Mouse (Mus musculus) kidney, embryonic 15.5 days (tissue): ENCODE results near the gene Nfe2l3. TPM values are rescaled to one million over a fixed set of nuclear protein-coding genes. Genes with fewer than 3 reads are reported as not detected.

Experiments
- ATAC-seq: fragments of 200-750 bp; cut with Nextera tagmentation; replicated peaks from 2 replicates; pipeline ENCODE4 v1.8.0; 2017; ENCODE audit warnings: moderate TSS enrichment; ENCODE audit not compliant: low FRiP score
- H3K27ac ChIP-seq: fragments of 300-500 bp; sonication (generic); 2 replicates; pipeline ENCODE4 v1.5.1; 2015; ENCODE audit warnings: mild to moderate bottlenecking, inconsistent platforms
- H3K27me3 ChIP-seq: fragments of 300-500 bp; sonication (generic); 2 replicates; pipeline ENCODE4 v1.6.1; 2015; ENCODE audit warnings: inconsistent platforms
- H3K36me3 ChIP-seq: fragments of 300-500 bp; sonication (generic); 2 replicates; pipeline ENCODE4 v1.6.1; 2015; ENCODE audit warnings: inconsistent platforms
- H3K4me1 ChIP-seq: fragments of 300-500 bp; sonication (generic); 2 replicates; pipeline ENCODE4 v1.6.1; 2015; ENCODE audit warnings: inconsistent platforms
- H3K4me2 ChIP-seq: fragments of 300-500 bp; sonication (generic); 2 replicates; pipeline ENCODE4 v1.6.1; 2015; ENCODE audit warnings: moderate library complexity, mild to moderate bottlenecking, inconsistent platforms
- H3K4me3 ChIP-seq: fragments of 300-500 bp; sonication (generic); replicated peaks from 2 replicates; pipeline ENCODE4 v1.5.1; 2015; ENCODE audit warnings: mild to moderate bottlenecking, inconsistent platforms
- H3K9ac ChIP-seq: fragments of 300-500 bp; sonication (generic); 2 replicates; pipeline ENCODE4 v1.6.1; 2015; ENCODE audit warnings: mild to moderate bottlenecking, inconsistent platforms
- H3K9me3 ChIP-seq: fragments of 300-500 bp; sonication (generic); replicated peaks from 2 replicates; pipeline ENCODE4 v1.6.1; 2016; ENCODE audit warnings: inconsistent platforms
- WGBS: fragments of 180-500 bp; shearing (Covaris S2); methylation state at CpG from one replicate; pipeline ENCODE4 v1.1.7; 2015; ENCODE audit warnings: mixed read lengths; 5-methylcytosine and 5-hydroxymethylcytosine counted together
- polyA plus RNA-seq: library from polyadenylated mRNA; unstranded; fragments of >200 nt; fragmentation: Nextera tagmentation; extraction: Ambion mirVana; gene quantifications from 2 replicates; pipeline ENCODE4 v1.2.1, GENCODE M21; 2015

Nfe2l3 gene
- polyA plus RNA-seq, 1 experiment from 2014 or later, result 2.2 TPM

DNA sequence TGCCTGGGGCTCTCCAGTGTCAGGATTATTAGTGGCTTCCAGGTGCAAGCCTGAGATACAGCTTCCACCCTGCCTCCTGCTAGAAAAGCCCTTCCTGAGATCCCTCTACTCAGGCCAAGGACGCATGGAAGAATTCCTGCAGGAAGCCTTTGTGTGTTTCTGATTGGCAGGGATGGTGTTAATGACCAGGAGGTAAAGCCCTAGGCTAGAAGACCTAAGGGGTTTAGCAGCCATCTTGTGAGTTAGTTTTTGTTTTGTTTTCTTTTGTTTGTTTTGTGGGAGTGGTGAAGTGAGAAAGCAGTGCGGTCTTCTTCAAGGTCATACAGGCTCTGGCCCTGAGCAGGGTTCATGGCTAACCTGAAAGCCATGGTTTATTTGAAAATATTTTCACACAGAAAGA lies 75.1 kb downstream of the Nfe2l3 start:
- Histone ChIP-seq H3K36me3 (no peaks in the 10 kb centered on the region), H3K9ac (no peak overlapping the region), H3K4me2 (no peak overlapping the region), H3K9me3 (no peaks in the 10 kb centered on the region), H3K4me1 (peaks cover 8% of the 10 kb centered on the region; the same call in 1 of the 2 replicates), H3K27me3 (no peaks in the 10 kb centered on the region), H3K27ac (no peak overlapping the region), H3K4me3 (no peak overlapping the region)
- ATAC-seq, result no peak
- 56% methylated on average over 2 of the region's 2 CpGs for WGBS

Other genes starting within 250 kb of the Nfe2l3 start
- 2,022 and 2,214 TPM in 2 replicates for gene Hnrnpa2b1, start 37.2 kb downstream of the Nfe2l3 start, polyA plus RNA-seq
- gene Cbx3, start 37.7 kb downstream of the Nfe2l3 start, polyA plus RNA-seq, result 476 and 547 TPM in 2 replicates
- 16.1 and 18.4 TPM in 2 replicates for gene Snx10, start 91.2 kb downstream of the Nfe2l3 start, polyA plus RNA-seq